Mouse (Mus musculus) CH12.LX (cell line): ENCODE measurements at regions not wholly inside any gene's neighbourhood (a gene's known extent, or its start where the extent isn't known, plus 50 kb on each side); places are given as distances from the start of the nearest gene placed in this dataset.

Experiments used
- DNase-seq: peaks from one replicate; pipeline ENCODE4 v3.0.0-alpha.2; 2013; ENCODE audit errors: extremely low read depth
- H3K27ac ChIP-seq: 2 replicates; pipeline ENCODE4 v1.5.1; 2012; ENCODE audit warnings: low read depth, mild to moderate bottlenecking, control low read depth, moderate library complexity; ENCODE audit not compliant: insufficient read depth
- H3K27me3 ChIP-seq: replicated peaks from 2 replicates; pipeline ENCODE3; 2012; ENCODE audit warnings: inconsistent platforms
- H3K36me3 ChIP-seq, 2 experiments: replicated peaks in 1 of 2; 2 replicates each; pipeline versions ENCODE3 to v1.6.1; 2012; ENCODE audit warnings: inconsistent platforms in 1 of 2, low read length in 1 of 2, mild to moderate bottlenecking in 1 of 2, mixed read lengths in 1 of 2, moderate library complexity in 1 of 2; ENCODE audit not compliant: control insufficient read depth in 1 of 2, insufficient read depth in 1 of 2
- H3K4me1 ChIP-seq, 2 experiments: 2 replicates each; pipeline ENCODE4 v1.6.1; 2012; ENCODE audit warnings: inconsistent platforms in 1 of 2, moderate library complexity in 1 of 2; ENCODE audit not compliant: insufficient read depth in 2 of 2, control insufficient read depth in 1 of 2
- H3K4me2 ChIP-seq: 2 replicates; pipeline ENCODE4 v1.6.1; 2012; ENCODE audit warnings: low read depth, mild to moderate bottlenecking, control low read depth; ENCODE audit not compliant: poor library complexity, insufficient read depth, severe bottlenecking
- H3K4me3 ChIP-seq, 3 experiments: fragments of 150-350 bp in 1 of 3; sonication (generic) in 1 of 3; replicated peaks in 1 of 3; 2 replicates each; pipeline versions ENCODE3 to v1.5.1; 2011 to 2012; ENCODE audit warnings: low read depth in 2 of 3, low read length in 2 of 3, mild to moderate bottlenecking in 2 of 3, moderate library complexity in 2 of 3, control low read depth in 1 of 3, improper control_type of control experiment in 1 of 3, inconsistent platforms in 1 of 3, mixed read lengths in 1 of 3; ENCODE audit not compliant: poor library complexity in 1 of 3
- H3K79me2 ChIP-seq: replicated peaks from 2 replicates; pipeline ENCODE4 v1.6.1; 2012; ENCODE audit warnings: mild to moderate bottlenecking, moderate library complexity; ENCODE audit not compliant: control insufficient read depth, poor library complexity, insufficient read depth, severe bottlenecking; ENCODE audit errors: extremely low read depth
- H3K9ac ChIP-seq: 2 replicates; pipeline ENCODE4 v1.6.1; 2012; ENCODE audit warnings: low read depth, mild to moderate bottlenecking, control low read depth, moderate library complexity; ENCODE audit not compliant: insufficient read depth
- H3K9me3 ChIP-seq: replicated peaks from 2 replicates; pipeline ENCODE3; 2012; ENCODE audit warnings: low read length, inconsistent platforms, mixed read lengths
- BHLHE40 ChIP-seq: IDR thresholded peaks from 2 replicates; pipeline ENCODE4 v1.6.1; 2011; ENCODE audit warnings: mild to moderate bottlenecking, low read depth, low read length, improper control_type of control experiment
- CHD1 ChIP-seq: IDR thresholded peaks from 2 replicates; pipeline ENCODE4 v1.6.1; 2012; ENCODE audit warnings: low read depth, low read length, improper control_type of control experiment, inconsistent platforms
- CHD2 ChIP-seq: IDR thresholded peaks from 2 replicates; pipeline ENCODE4 v1.6.1; 2011; ENCODE audit warnings: low read length, improper control_type of control experiment
- CTCF ChIP-seq, 2 experiments: IDR thresholded peaks in 1 of 2; conservative IDR thresholded peaks in 1 of 2; 2 replicates each; pipeline ENCODE4 v1.5.1; 2011 to 2012; ENCODE audit warnings: low read depth in 2 of 2, low read length in 2 of 2, improper control_type of control experiment in 1 of 2, inconsistent platforms in 1 of 2, mild to moderate bottlenecking in 1 of 2, moderate library complexity in 1 of 2
- E2F4 ChIP-seq: IDR thresholded peaks from 2 replicates; pipeline ENCODE4 v1.6.1; 2011; ENCODE audit warnings: low read depth, low read length, improper control_type of control experiment; ENCODE audit not compliant: insufficient replicate concordance
- ELF1 ChIP-seq: IDR thresholded peaks from 2 replicates; pipeline ENCODE4 v1.6.1; 2014; ENCODE audit warnings: low read depth, mild to moderate bottlenecking, inconsistent platforms, low read length, improper control_type of control experiment
- EP300 ChIP-seq: IDR thresholded peaks from 2 replicates; pipeline ENCODE4 v1.6.1; 2011; ENCODE audit warnings: low read length, improper control_type of control experiment
- ETS1 ChIP-seq: conservative IDR thresholded peaks from 2 replicates; pipeline ENCODE4 v1.6.1; 2012; ENCODE audit warnings: low read depth, mild to moderate bottlenecking, inconsistent platforms, low read length, improper control_type of control experiment, moderate library complexity
- GABPA ChIP-seq: IDR thresholded peaks from 2 replicates; pipeline ENCODE4 v1.6.1; 2012; ENCODE audit warnings: low read depth, low read length, improper control_type of control experiment, inconsistent platforms; ENCODE audit not compliant: insufficient replicate concordance
- HCFC1 ChIP-seq: IDR thresholded peaks from 2 replicates; pipeline ENCODE4 v1.6.1; 2012; ENCODE audit warnings: low read depth, mild to moderate bottlenecking, inconsistent platforms, low read length, improper control_type of control experiment
- IRF4 ChIP-seq: IDR thresholded peaks from 2 replicates; pipeline ENCODE4 v1.6.1; 2014; ENCODE audit warnings: low read depth, mild to moderate bottlenecking, inconsistent platforms, low read length, improper control_type of control experiment
- JUN ChIP-seq: IDR thresholded peaks from 2 replicates; pipeline ENCODE4 v1.6.1; 2011; ENCODE audit warnings: low read depth, mild to moderate bottlenecking, low read length, improper control_type of control experiment, moderate library complexity; ENCODE audit not compliant: insufficient read depth
- JUND ChIP-seq: conservative IDR thresholded peaks from 2 replicates; pipeline ENCODE4 v1.6.1; 2011; ENCODE audit warnings: low read depth, low read length, improper control_type of control experiment
- KAT2A ChIP-seq: IDR thresholded peaks from 2 replicates; pipeline ENCODE4 v1.6.1; 2012; ENCODE audit warnings: low read length, improper control_type of control experiment, inconsistent platforms; ENCODE audit not compliant: insufficient replicate concordance
- MAFK ChIP-seq: IDR thresholded peaks from 2 replicates; pipeline ENCODE4 v1.6.1; 2011; ENCODE audit warnings: low read length, improper control_type of control experiment; ENCODE audit not compliant: insufficient replicate concordance
- MAX ChIP-seq: IDR thresholded peaks from 2 replicates; pipeline ENCODE4 v1.6.1; 2011; ENCODE audit warnings: low read length, improper control_type of control experiment
- MAZ ChIP-seq: IDR thresholded peaks from 2 replicates; pipeline ENCODE4 v1.6.1; 2012; ENCODE audit warnings: low read depth, mild to moderate bottlenecking, inconsistent platforms, low read length, improper control_type of control experiment, moderate library complexity
- MEF2A ChIP-seq: IDR thresholded peaks from 2 replicates; pipeline ENCODE4 v1.6.1; 2014; ENCODE audit warnings: low read depth, mild to moderate bottlenecking, inconsistent platforms, low read length, improper control_type of control experiment, borderline replicate concordance
- MXI1 ChIP-seq: IDR thresholded peaks from 2 replicates; pipeline ENCODE4 v1.6.1; 2011; ENCODE audit warnings: mild to moderate bottlenecking, low read depth, low read length, improper control_type of control experiment
- MYC ChIP-seq: IDR thresholded peaks from 2 replicates; pipeline ENCODE4 v1.6.1; 2011; ENCODE audit warnings: low read depth, mild to moderate bottlenecking, improper control_type of control experiment, low read length
- NELFE ChIP-seq: IDR thresholded peaks from 2 replicates; pipeline ENCODE4 v1.6.1; 2011; ENCODE audit warnings: low read depth, low read length, improper control_type of control experiment
- NRF1 ChIP-seq: IDR thresholded peaks from 2 replicates; pipeline ENCODE4 v1.6.1; 2014; ENCODE audit warnings: low read depth, mild to moderate bottlenecking, inconsistent platforms, low read length, improper control_type of control experiment, moderate library complexity
- PAX5 ChIP-seq: IDR thresholded peaks from 2 replicates; pipeline ENCODE4 v1.6.1; 2012; ENCODE audit warnings: low read length, inconsistent platforms, mixed read lengths
- POLR2A ChIP-seq: IDR thresholded peaks from 2 replicates; pipeline ENCODE4 v1.6.1; 2011; ENCODE audit warnings: low read depth, mild to moderate bottlenecking, improper control_type of control experiment, low read length
- POLR2AphosphoS2 ChIP-seq: IDR thresholded peaks from 2 replicates; pipeline ENCODE4 v1.6.1; 2011; ENCODE audit warnings: low read depth, low read length, improper control_type of control experiment
- RAD21 ChIP-seq: IDR thresholded peaks from 2 replicates; pipeline ENCODE4 v1.6.1; 2011; ENCODE audit warnings: low read depth, mild to moderate bottlenecking, low read length, improper control_type of control experiment, moderate library complexity
- RCOR1 ChIP-seq: conservative IDR thresholded peaks from 2 replicates; pipeline ENCODE4 v1.6.1; 2012; ENCODE audit warnings: low read depth, mild to moderate bottlenecking, inconsistent platforms, low read length, improper control_type of control experiment
- SIN3A ChIP-seq: IDR thresholded peaks from 2 replicates; pipeline ENCODE4 v1.6.1; 2012; ENCODE audit warnings: low read length, improper control_type of control experiment, inconsistent platforms
- SMC3 ChIP-seq: IDR thresholded peaks from 2 replicates; pipeline ENCODE4 v1.6.1; 2011; ENCODE audit warnings: low read depth, low read length, improper control_type of control experiment
- TBP ChIP-seq: conservative IDR thresholded peaks from 2 replicates; pipeline ENCODE4 v1.6.1; 2011; ENCODE audit warnings: low read depth, low read length, improper control_type of control experiment
- TCF12 ChIP-seq: IDR thresholded peaks from 2 replicates; pipeline ENCODE4 v1.6.1; 2014; ENCODE audit warnings: low read depth, mild to moderate bottlenecking, inconsistent platforms, low read length, improper control_type of control experiment
- UBTF ChIP-seq: IDR thresholded peaks from 2 replicates; pipeline ENCODE4 v1.6.1; 2012; ENCODE audit warnings: low read depth, mild to moderate bottlenecking, inconsistent platforms, low read length, improper control_type of control experiment, moderate library complexity
- USF1 ChIP-seq: IDR thresholded peaks from 2 replicates; pipeline ENCODE4 v1.6.1; 2014; ENCODE audit warnings: low read depth, mild to moderate bottlenecking, inconsistent platforms, low read length, improper control_type of control experiment
- USF2 ChIP-seq: conservative IDR thresholded peaks from 2 replicates; pipeline ENCODE4 v1.6.1; 2011; ENCODE audit warnings: low read depth, low read length, improper control_type of control experiment
- ZC3H11A ChIP-seq: IDR thresholded peaks from 2 replicates; pipeline ENCODE4 v1.6.1; 2012; ENCODE audit warnings: low read depth, mild to moderate bottlenecking, inconsistent platforms, low read length, improper control_type of control experiment
- ZKSCAN1 ChIP-seq: IDR thresholded peaks from 2 replicates; pipeline ENCODE4 v1.6.1; 2012; ENCODE audit warnings: low read depth, inconsistent platforms, low read length, improper control_type of control experiment, borderline replicate concordance
- ZMIZ1 ChIP-seq: IDR thresholded peaks from 2 replicates; pipeline ENCODE4 v1.6.1; 2012; ENCODE audit warnings: low read depth, mild to moderate bottlenecking, inconsistent platforms, low read length, improper control_type of control experiment
- ZNF384 ChIP-seq: IDR thresholded peaks from 2 replicates; pipeline ENCODE4 v1.6.1; 2012; ENCODE audit warnings: low read depth, low read length, improper control_type of control experiment, inconsistent platforms
- dilution Hi-C: fragments of 300-500 bp; cut with MboI; formaldehyde crosslinking; loops from 2 replicates; pipeline ENCODE4 v1.14.3; 2020; ENCODE audit warnings: low sequenced_read_pairs; ENCODE audit not compliant: extremely low pct_unique_long_range_greater_than_20kb, extremely low pct_ligation_motif_present
- in situ Hi-C: fragments of 300-500 bp; cut with MboI; formaldehyde crosslinking; loops from 3 replicates; pipeline ENCODE4 v1.14.3; 2019; ENCODE audit warnings: low sequenced_read_pairs, low pct_ligation_motif_present, low pct_unique_long_range_greater_than_20kb, mixed read lengths

GRCm38 (mm10) chr19:15146325-15146724 is 548.5 kb upstream of the Tle4 start:
- DNase-seq, result peak; percentile 54
- TF ChIP-seq MXI1, result no peak
- 0 out of 2 replicates have a peak, but pooled peaks have one; percentile 14 for TF ChIP-seq BHLHE40
- TF ChIP-seq SMC3, result no peak
- no peak for TF ChIP-seq ZC3H11A
- TF ChIP-seq MYC, result no peak
- TF ChIP-seq NRF1, result no peak
- TF ChIP-seq GABPA, result no peak
- no peak for TF ChIP-seq ELF1
- no peak for TF ChIP-seq MEF2A
- TF ChIP-seq JUN, result peak; percentile 80
- TF ChIP-seq HCFC1, result no peak
- no peak for TF ChIP-seq TBP
- TF ChIP-seq RCOR1, result no peak
- TF ChIP-seq UBTF, result no peak
- no peak for TF ChIP-seq USF1
- peak; percentile 40; the same call in 1 of the 2 replicates for TF ChIP-seq ETS1
- no peak for TF ChIP-seq KAT2A
- TF ChIP-seq ZMIZ1, result no peak
- TF ChIP-seq CTCF (conservative IDR thresholded peaks at IDR 0.05 in 1 of 2, IDR thresholded peaks at IDR 0.05 in 1 of 2; ENCODE audit: low read depth in 2 of 2, low read length in 2 of 2), result no peak
- no peak for TF ChIP-seq ZNF384
- TF ChIP-seq MAZ, result no peak
- no peak for TF ChIP-seq CHD2
- no peak for TF ChIP-seq E2F4
- TF ChIP-seq USF2, result no peak
- no peak for TF ChIP-seq ZKSCAN1
- TF ChIP-seq RAD21, result no peak
- TF ChIP-seq CHD1, result no peak
- no peak for TF ChIP-seq NELFE
- TF ChIP-seq MAFK, result no peak
- no peak for TF ChIP-seq SIN3A
- TF ChIP-seq EP300, result peak; percentile 90
- TF ChIP-seq POLR2A, result no peak
- no peak for TF ChIP-seq MAX
- no peak for TF ChIP-seq POLR2AphosphoS2
- TF ChIP-seq PAX5, result no peak
- TF ChIP-seq TCF12, result no peak
- peak; percentile 94 for TF ChIP-seq JUND
- TF ChIP-seq IRF4, result no peak
- dilution Hi-C loops (no loop called here), in situ Hi-C loops (no loop called here)
- H3K79me2 ChIP-seq, result no peaks in the 10 kb centered on the region
- no peaks in the 10 kb centered on the region for H3K9me3 ChIP-seq
- no peak overlapping the region for H3K9ac ChIP-seq
- H3K27me3 ChIP-seq, result no peaks in the 10 kb centered on the region
- no peak overlapping the region for H3K27ac ChIP-seq
- no peaks in the 10 kb centered on the region for H3K36me3 ChIP-seq
- H3K4me3 ChIP-seq, result no peak overlapping the region
- no peak overlapping the region for H3K4me2 ChIP-seq
- H3K4me1 ChIP-seq, result peaks cover 3 to 16% of the 10 kb centered on the region in 2 experiments; a peak in 3 of 4 replicates
